Mouse (Mus musculus): ENCODE measurements around the gene Rps6kb2.
A peak's percentile ranks its signal among the peaks of the same experiment; 100 is the strongest.

GRCm38 (mm10) chr19:4153232-4153654, 9.9 kb downstream of the Rps6kb2 start, which contains the start of gene Ptprcap:
- TF ChIP-seq POLR2A (IDR thresholded peaks at IDR 0.05; ENCODE audit: borderline replicate concordance, insufficient read depth, low read length) (peak; percentile 42; the same call in 1 of the 2 replicates), CTCF (IDR thresholded peaks at IDR 0.05; ENCODE audit: borderline replicate concordance, insufficient read depth, low read depth, low read length) (no peak)

Measured in cerebellum, adult 2 months (tissue).